ENCODE assay signal across 8 mouse cellular contexts in genomic region chr6:124465299-124465698, GRCm38 (mm10). TPM values are rescaled to one million over a fixed set of nuclear protein-coding genes. Genes with fewer than 3 reads are reported as not detected.
DNase-seq lines count a peak whose midpoint lies in the region; ATAC-seq and TF ChIP-seq lines count a peak whose summit lies in the region.

No protein-coding gene starts in this region.

- H3K27me3 ChIP-seq in heart, postnatal 0 days (ENCODE audit: control insufficient read depth, insufficient read depth, low read length), result peaks cover 13% of the 10 kb centered on the region
- no peaks in the 10 kb centered on the region for H3K27me3 ChIP-seq in embryonic facial prominence, embryonic 11.5 days (ENCODE audit: control insufficient read depth, insufficient read depth, low read length)
- no peaks in the 10 kb centered on the region for H3K27me3 ChIP-seq in hindbrain, embryonic 16.5 days (replicated peaks; ENCODE audit: control insufficient read depth, insufficient read depth, low read length)
- H3K27me3 ChIP-seq in midbrain, embryonic 15.5 days (replicated peaks), result no peaks in the 10 kb centered on the region

- peaks cover 13% of the 10 kb centered on the region; the same call in 1 of the 2 replicates for H3K4me1 ChIP-seq in heart, postnatal 0 days (ENCODE audit: control insufficient read depth, insufficient read depth)
- H3K4me1 ChIP-seq in embryonic facial prominence, embryonic 11.5 days (ENCODE audit: control insufficient read depth, insufficient read depth, low read length), result no peaks in the 10 kb centered on the region
- peaks cover 26% of the 10 kb centered on the region for H3K4me1 ChIP-seq in hindbrain, embryonic 16.5 days (ENCODE audit: control insufficient read depth, insufficient read depth, low read depth, low read length)
- peaks cover 27% of the 10 kb centered on the region for H3K4me1 ChIP-seq in midbrain, embryonic 15.5 days

- H3K4me3 ChIP-seq in heart, postnatal 0 days (ENCODE audit: low read depth, low read length), result peak overlapping the region; percentile 44; the same call in 1 of the 2 replicates
- no peak overlapping the region; the same call in 1 of the 2 replicates for H3K4me3 ChIP-seq in embryonic facial prominence, embryonic 11.5 days (ENCODE audit: low read depth, low read length)
- peak overlapping the region; percentile 65 for H3K4me3 ChIP-seq in hindbrain, embryonic 16.5 days (ENCODE audit: low read length)
- H3K4me3 ChIP-seq in midbrain, embryonic 15.5 days, result peak overlapping the region; percentile 75

- H3K4me2 ChIP-seq in heart, postnatal 0 days (ENCODE audit: low read depth, low read length), result peak overlapping the region; percentile 74
- H3K4me2 ChIP-seq in embryonic facial prominence, embryonic 11.5 days (ENCODE audit: low read depth, low read length), result peak overlapping the region; percentile 73; the same call in 1 of the 2 replicates
- H3K4me2 ChIP-seq in hindbrain, embryonic 16.5 days (ENCODE audit: low read length), result peak overlapping the region; percentile 82
- peak overlapping the region; percentile 75 for H3K4me2 ChIP-seq in midbrain, embryonic 15.5 days

- H3K27ac ChIP-seq in heart, postnatal 0 days (ENCODE audit: low read depth), result no peak overlapping the region
- no peak overlapping the region for H3K27ac ChIP-seq in embryonic facial prominence, embryonic 11.5 days (replicated peaks; ENCODE audit: low read depth, low read length)
- H3K27ac ChIP-seq in hindbrain, embryonic 16.5 days (ENCODE audit: low read depth, low read length), result peak overlapping the region; percentile 93
- peak overlapping the region; percentile 92 for H3K27ac ChIP-seq in midbrain, embryonic 15.5 days

- WGBS in heart, postnatal 0 days, result 32% methylated on average over 6 of the region's 6 CpGs
- 45% methylated on average over 6 of the region's 6 CpGs for WGBS in embryonic facial prominence, embryonic 11.5 days
- WGBS in hindbrain, embryonic 16.5 days, result 39% methylated on average over 6 of the region's 6 CpGs
- WGBS in midbrain, embryonic 15.5 days, result 28% methylated on average over 6 of the region's 6 CpGs

- H3K36me3 ChIP-seq in heart, postnatal 0 days (replicated peaks; ENCODE audit: control insufficient read depth, insufficient read depth, low read length), result no peaks in the 10 kb centered on the region
- H3K36me3 ChIP-seq in embryonic facial prominence, embryonic 11.5 days (replicated peaks; ENCODE audit: control insufficient read depth, insufficient read depth, low read depth, low read length), result no peaks in the 10 kb centered on the region
- H3K36me3 ChIP-seq in hindbrain, embryonic 16.5 days (ENCODE audit: control insufficient read depth, insufficient read depth, low read length), result peaks cover 11% of the 10 kb centered on the region
- peaks cover 11% of the 10 kb centered on the region; the same call in 1 of the 2 replicates for H3K36me3 ChIP-seq in midbrain, embryonic 15.5 days (replicated peaks)

- no peak overlapping the region for H3K9ac ChIP-seq in heart, postnatal 0 days (replicated peaks; ENCODE audit: low read depth, low read length)
- no peak overlapping the region for H3K9ac ChIP-seq in embryonic facial prominence, embryonic 11.5 days (replicated peaks; ENCODE audit: low read length)
- H3K9ac ChIP-seq in hindbrain, embryonic 16.5 days (ENCODE audit: low read depth, low read length), result peak overlapping the region; percentile 82
- peak overlapping the region; percentile 83 for H3K9ac ChIP-seq in midbrain, embryonic 15.5 days

- no peaks in the 10 kb centered on the region for H3K9me3 ChIP-seq in heart, postnatal 0 days (replicated peaks; ENCODE audit: control insufficient read depth, low read length)
- H3K9me3 ChIP-seq in embryonic facial prominence, embryonic 11.5 days (replicated peaks; ENCODE audit: control insufficient read depth, low read length), result no peaks in the 10 kb centered on the region
- no peaks in the 10 kb centered on the region for H3K9me3 ChIP-seq in hindbrain, embryonic 16.5 days (ENCODE audit: control insufficient read depth, low read length)
- no peaks in the 10 kb centered on the region for H3K9me3 ChIP-seq in midbrain, embryonic 15.5 days

- no peak for ATAC-seq in heart, postnatal 0 days (ENCODE audit: insufficient read depth, low read depth)
- no peak for ATAC-seq in embryonic facial prominence, embryonic 11.5 days (replicated peaks; ENCODE audit: insufficient number of reproducible peaks, low FRiP score, low TSS enrichment, low read depth)
- no peak for ATAC-seq in hindbrain, embryonic 16.5 days
- 0 out of 2 replicates have a peak, but pooled peaks have one; percentile 2 for ATAC-seq in midbrain, embryonic 15.5 days (replicated peaks)
- no peak for ATAC-seq in activated CD4-positive, CD25-positive, alpha-beta regulatory T cell, adult 4 months

- no peak for TF ChIP-seq CTCF in heart, postnatal 0 days (IDR thresholded peaks at IDR 0.05; ENCODE audit: low read depth)

- DNase-seq in heart, postnatal 0 days (ENCODE audit: low spot score), result no peak
- no peak for DNase-seq in heart, adult 8-10 months (ENCODE audit: low spot score)
- no peak for DNase-seq in embryonic facial prominence, embryonic 11.5 days (ENCODE audit: low spot score)
- no peak for DNase-seq in layer of hippocampus, adult 8-10 months (ENCODE audit: low spot score in 2 of 2)
- DNase-seq in embryo, embryonic 11 days, result no peak

- TF ChIP-seq EP300 in heart, postnatal 0 days (IDR thresholded peaks at IDR 0.05; ENCODE audit: low read depth), result no peak

RNA-seq across cellular contexts. Expression of gene Clstn3, which starts 0.7 kb away (rescaled TPM):
- total RNA-seq in heart, postnatal 0 days (2014; rRNA removed; ENCODE audit: low replicate concordance), result 0.23 and 0.84 TPM in 2 replicates
- polyA plus RNA-seq in heart, postnatal 0 days (2015; fragmentation: Nextera tagmentation; extraction: Ambion mirVana), result 0.16 and 0.18 TPM in 2 replicates
- total RNA-seq in heart, adult 8-10 months (2022), result 1 to 10 TPM in 1 of 4 experiments, under 1 TPM in 3; 0.24 to 1.4 (median 0.56) TPM
- 6.3 and 6.4 TPM in 2 replicates for polyA plus RNA-seq in embryonic facial prominence, embryonic 11.5 days (2014; fragmentation: Nextera tagmentation; extraction: Ambion mirVana)
- 174 and 180 TPM in 2 replicates for polyA plus RNA-seq in hindbrain, embryonic 16.5 days (2015; fragmentation: Nextera tagmentation; extraction: Ambion mirVana)
- polyA plus RNA-seq in midbrain, embryonic 15.5 days (2015; fragmentation: Nextera tagmentation; extraction: Ambion mirVana), result 146 and 153 TPM in 2 replicates
- 100 to 1,000 TPM; 249 to 296 (median 280) TPM for total RNA-seq in layer of hippocampus, adult 8-10 months (2022)
- polyA plus RNA-seq in activated CD4-positive, CD25-positive, alpha-beta regulatory T cell, adult 4 months (2017; shearing (Covaris generic)), result not detected

RNA-seq across cellular contexts. Expression of gene C1rl, which starts 27.6 kb away (rescaled TPM):
- 0.46 and 1.4 TPM in 2 replicates for total RNA-seq in heart, postnatal 0 days (2014; rRNA removed; ENCODE audit: low replicate concordance)
- polyA plus RNA-seq in heart, postnatal 0 days (2015; fragmentation: Nextera tagmentation; extraction: Ambion mirVana), result 0.48 and 0.63 TPM in 2 replicates
- 1 to 10 TPM; 1.1 to 2.1 (median 1.9) TPM for total RNA-seq in heart, adult 8-10 months (2022)
- 0.29 and 0.38 TPM in 2 replicates for polyA plus RNA-seq in embryonic facial prominence, embryonic 11.5 days (2014; fragmentation: Nextera tagmentation; extraction: Ambion mirVana)
- 0.26 and 0.39 TPM in 2 replicates for polyA plus RNA-seq in hindbrain, embryonic 16.5 days (2015; fragmentation: Nextera tagmentation; extraction: Ambion mirVana)
- polyA plus RNA-seq in midbrain, embryonic 15.5 days (2015; fragmentation: Nextera tagmentation; extraction: Ambion mirVana), result 0.23 and 0.30 TPM in 2 replicates
- total RNA-seq in layer of hippocampus, adult 8-10 months (2022), result under 1 TPM; 0.39 to 0.67 (median 0.60) TPM
- polyA plus RNA-seq in activated CD4-positive, CD25-positive, alpha-beta regulatory T cell, adult 4 months (2017; shearing (Covaris generic)), result not detected

RNA-seq across cellular contexts. Expression of gene C1ra, which starts 46.9 kb away (rescaled TPM):
- total RNA-seq in heart, postnatal 0 days (2014; rRNA removed; ENCODE audit: low replicate concordance), result 3.9 and 11.1 TPM in 2 replicates
- polyA plus RNA-seq in heart, postnatal 0 days (2015; fragmentation: Nextera tagmentation; extraction: Ambion mirVana), result 3.1 and 4.3 TPM in 2 replicates
- 10 to 100 TPM; 11.2 to 14.1 (median 13.0) TPM for total RNA-seq in heart, adult 8-10 months (2022)
- 0.08 and 0.20 TPM in 2 replicates for polyA plus RNA-seq in embryonic facial prominence, embryonic 11.5 days (2014; fragmentation: Nextera tagmentation; extraction: Ambion mirVana)
- 0.23 and 0.70 TPM in 2 replicates for polyA plus RNA-seq in hindbrain, embryonic 16.5 days (2015; fragmentation: Nextera tagmentation; extraction: Ambion mirVana)
- 0.27 and 0.28 TPM in 2 replicates for polyA plus RNA-seq in midbrain, embryonic 15.5 days (2015; fragmentation: Nextera tagmentation; extraction: Ambion mirVana)
- total RNA-seq in layer of hippocampus, adult 8-10 months (2022), result 1 to 10 TPM in 3 of 4 experiments, under 1 TPM in 1; 0.89 to 1.9 (median 1.3) TPM
- polyA plus RNA-seq in activated CD4-positive, CD25-positive, alpha-beta regulatory T cell, adult 4 months (2017; shearing (Covaris generic)), result under 1 TPM in 1 of 2 experiments, not detected in 1; 0.57 TPM

RNA-seq across cellular contexts. Expression of gene Pex5, which starts 50.4 kb away (rescaled TPM):
- total RNA-seq in heart, postnatal 0 days (2014; rRNA removed; ENCODE audit: low replicate concordance), result 42.9 and 47.7 TPM in 2 replicates
- 20.8 and 21.4 TPM in 2 replicates for polyA plus RNA-seq in heart, postnatal 0 days (2015; fragmentation: Nextera tagmentation; extraction: Ambion mirVana)
- 10 to 100 TPM; 21.3 to 25.4 (median 23.6) TPM for total RNA-seq in heart, adult 8-10 months (2022)
- 37.6 and 38.5 TPM in 2 replicates for polyA plus RNA-seq in embryonic facial prominence, embryonic 11.5 days (2014; fragmentation: Nextera tagmentation; extraction: Ambion mirVana)
- 64.4 and 67.0 TPM in 2 replicates for polyA plus RNA-seq in hindbrain, embryonic 16.5 days (2015; fragmentation: Nextera tagmentation; extraction: Ambion mirVana)
- polyA plus RNA-seq in midbrain, embryonic 15.5 days (2015; fragmentation: Nextera tagmentation; extraction: Ambion mirVana), result 77.3 and 83.5 TPM in 2 replicates
- 10 to 100 TPM; 47.1 to 62.7 (median 57.5) TPM for total RNA-seq in layer of hippocampus, adult 8-10 months (2022)
- 10 to 100 TPM in 1 of 2 experiments, 1 to 10 TPM in 1; 6.9 to 11.6 TPM for polyA plus RNA-seq in activated CD4-positive, CD25-positive, alpha-beta regulatory T cell, adult 4 months (2017; shearing (Covaris generic))

Comparison
In these comparisons a context has a peak if more than half of its experiments do, and no peak if none do; other contexts are left out.
1. H3K27ac ChIP-seq: peak in hindbrain, embryonic 16.5 days (single experiment) and midbrain, embryonic 15.5 days (single experiment); none in heart, postnatal 0 days (single experiment) and embryonic facial prominence, embryonic 11.5 days (single experiment).
2. H3K9ac ChIP-seq: peak in hindbrain, embryonic 16.5 days (single experiment) and midbrain, embryonic 15.5 days (single experiment); none in heart, postnatal 0 days (single experiment) and embryonic facial prominence, embryonic 11.5 days (single experiment).
3. RNA of gene Clstn3, which starts 0.7 kb away (polyA plus RNA-seq): 174 to 180 TPM in hindbrain, embryonic 16.5 days and 146 to 153 TPM in midbrain, embryonic 15.5 days; 6.3 to 6.4 TPM in embryonic facial prominence, embryonic 11.5 days, 0.16 to 0.18 TPM in heart, postnatal 0 days and not detected in activated CD4-positive, CD25-positive, alpha-beta regulatory T cell, adult 4 months; every median in the first group is over 10 times any median in the second.
4. Peak in every context shown above with its lines, with median percentiles within 50 percentile points of each other: H3K4me2 ChIP-seq.